Mouse (Mus musculus) left cerebral cortex, postnatal 25 days (tissue): ENCODE measurements around the gene Emilin1. TPM values are rescaled to one million over a fixed set of nuclear protein-coding genes. Genes with fewer than 3 reads are reported as not detected.
A peak's percentile ranks its signal among the peaks of the same experiment; 100 is the strongest.

Source experiments
- DNase-seq, 2 experiments: peaks; one replicate each; pipeline ENCODE4 v3.0.0; 2022; ENCODE audit warnings: low spot score in 2 of 2, mixed read lengths in 1 of 2
- intact Hi-C: fragments of 180-260 bp; cut with DNase I; formaldehyde crosslinking; loops from one replicate; pipeline ENCODE4 v1.15.1; 2025
- total RNA-seq, 2 experiments: library from RNA; stranded (reverse); gene quantifications; 2 replicates each; pipeline ENCODE4 v1.2.3; 2021

The Emilin1 gene
- total RNA-seq, 2 experiments from 2014 or later = 2.1 to 2.3 TPM

GRCm38 (mm10) chr5:30890375-30890774, 22.8 kb upstream of the Emilin1 start:
- intact Hi-C loops = no loop called here
- DNase-seq = no peak

GRCm38 (mm10) chr5:30901860-30902259, 11.3 kb upstream of the Emilin1 start:
- intact Hi-C loops = no loop called here
- no peak for DNase-seq

- intact Hi-C loops = loop anchor here (1.0 to 2.0 kb wide), 2 partner anchors 19 to 39 kb away; partner anchors contain the start of genes Agbl5 and Tmem214
- DNase-seq = peak; percentile 96 to 98
These were observed 5.7 kb upstream of the Emilin1 start, which contains the start of gene Ost4 for GRCm38 (mm10) chr5:30907413-30908059. TSS of gene Ost4 (minus strand) at chr5:30907788.

GRCm38 (mm10) chr5:30908426-30909299, 4.5 kb upstream of the Emilin1 start:
- DNase-seq = no peak
- intact Hi-C loops = no loop called here

- intact Hi-C loops = no loop called here
- no peak for DNase-seq
These were observed 3.9 kb upstream of the Emilin1 start for GRCm38 (mm10) chr5:30909300-30909659.

GRCm38 (mm10) chr5:30909863-30910262, 3.3 kb upstream of the Emilin1 start:
- no peak for DNase-seq
- intact Hi-C loops = no loop called here

- intact Hi-C loops = no loop called here
These were observed 2.7 kb upstream of the Emilin1 start for GRCm38 (mm10) chr5:30910481-30910880.

GRCm38 (mm10) chr5:30912156-30912555, 1.0 kb upstream of the Emilin1 start:
- intact Hi-C loops = no loop called here
- no peak for DNase-seq

More at GRCm38 (mm10) chr5:30910481-30910880, 2.7 kb upstream of the Emilin1 start:
- no peak for DNase-seq

GRCm38 (mm10) chr5:30914101-30914635, 966 bp downstream of the Emilin1 start:
- intact Hi-C loops = no loop called here
- no peak for DNase-seq

- DNase-seq = no peak
- intact Hi-C loops = no loop called here
These were observed 1.6 kb downstream of the Emilin1 start for GRCm38 (mm10) chr5:30914849-30915248.

GRCm38 (mm10) chr5:30915456-30915855, 2.3 kb downstream of the Emilin1 start:
- no peak for DNase-seq
- intact Hi-C loops = no loop called here

- intact Hi-C loops = loop anchor here (2.0 kb wide), 1 partner anchor 109 kb away; no protein-coding TSS in a partner anchor
- peak; percentile 87 to 98 for DNase-seq
These were observed 2.8 kb downstream of the Emilin1 start for GRCm38 (mm10) chr5:30915974-30916433.

- no peak for DNase-seq
- intact Hi-C loops = loop anchor here (2.0 kb wide), 1 partner anchor 110 kb away; no protein-coding TSS in a partner anchor
These were observed 3.6 kb downstream of the Emilin1 start for GRCm38 (mm10) chr5:30916841-30917240.

- no peak for DNase-seq
- intact Hi-C loops = loop anchor here (2.0 kb wide), 1 partner anchor 111 kb away; no protein-coding TSS in a partner anchor
These were observed 4.1 kb downstream of the Emilin1 start for GRCm38 (mm10) chr5:30917348-30917747.

GRCm38 (mm10) chr5:30917891-30918670, 4.9 kb downstream of the Emilin1 start:
- no peak for DNase-seq
- intact Hi-C loops = loop anchor here (2.0 kb wide), 1 partner anchor 111 kb away; no protein-coding TSS in a partner anchor

- intact Hi-C loops = no loop called here
- no peak for DNase-seq
These were observed 5.5 kb downstream of the Emilin1 start for GRCm38 (mm10) chr5:30918691-30919090.

- no peak for DNase-seq
- intact Hi-C loops = no loop called here
These were observed 6.8 kb downstream of the Emilin1 start for GRCm38 (mm10) chr5:30919831-30920614.

- intact Hi-C loops = no loop called here
- no peak for DNase-seq
These were observed 7.4 kb downstream of the Emilin1 start for GRCm38 (mm10) chr5:30920621-30921020.
